9 mouse cellular contexts compared by ENCODE assay signal in genomic region chr4:58082588-58082987, GRCm38 (mm10).
DNase-seq lines count a peak whose midpoint lies in the region; ATAC-seq and TF ChIP-seq lines count a peak whose summit lies in the region.
"Had no signal": no experiment of that assay in that cellular context is flagged by ENCODE, and none has a peak within 500 bp of the region (broad histone marks: within the 10 kb centered on the region; RNA-seq: fewer than 3 reads in every experiment).

No protein-coding gene starts in this region.

- H3K27me3 ChIP-seq in liver, embryonic 13.5 days: no peaks in the 10 kb centered on the region
- H3K27me3 ChIP-seq in neural tube, embryonic 15.5 days (replicated peaks): no peaks in the 10 kb centered on the region
- H3K27me3 ChIP-seq in thymus, adult 2 months (ENCODE audit: control insufficient read depth, insufficient read depth, low read length): no peaks in the 10 kb centered on the region
- H3K27me3 ChIP-seq: embryonic facial prominence, embryonic 13.5 days had no signal

- ATAC-seq in liver, embryonic 13.5 days (ENCODE audit: low read depth): no peak
- ATAC-seq in neural tube, embryonic 15.5 days (ENCODE audit: low FRiP score): 0 out of 2 replicates have a peak, but pooled peaks have one; percentile 33

- no peak overlapping the region for H3K27ac ChIP-seq in liver, embryonic 13.5 days
- no peak overlapping the region for H3K27ac ChIP-seq in neural tube, embryonic 15.5 days (replicated peaks)
- no peak overlapping the region for H3K27ac ChIP-seq in thymus, adult 2 months (ENCODE audit: control insufficient read depth, insufficient read depth, low read length)
- H3K27ac ChIP-seq: embryonic facial prominence, embryonic 13.5 days had no signal

- 11% methylated on average over 5 of the region's 5 CpGs for WGBS in liver, embryonic 13.5 days (ENCODE audit: insufficient replicate concordance)
- 7% methylated on average over 5 of the region's 5 CpGs for WGBS in neural tube, embryonic 15.5 days
- 18% methylated on average over 5 of the region's 5 CpGs for WGBS in thymus, adult 2 months

- H3K36me3 ChIP-seq in liver, embryonic 13.5 days: no peaks in the 10 kb centered on the region
- H3K36me3 ChIP-seq in neural tube, embryonic 15.5 days: no peaks in the 10 kb centered on the region
- no peaks in the 10 kb centered on the region for H3K36me3 ChIP-seq in thymus, adult 2 months (ENCODE audit: control insufficient read depth, insufficient read depth, low read length)

- H3K9me3 ChIP-seq in liver, embryonic 13.5 days (replicated peaks): no peaks in the 10 kb centered on the region
- no peaks in the 10 kb centered on the region for H3K9me3 ChIP-seq in neural tube, embryonic 15.5 days (replicated peaks)
- H3K9me3 ChIP-seq: embryonic facial prominence, embryonic 13.5 days had no signal

- H3K4me2 ChIP-seq in liver, embryonic 13.5 days: no peak overlapping the region
- no peak overlapping the region for H3K4me2 ChIP-seq in neural tube, embryonic 15.5 days
- H3K4me2 ChIP-seq: embryonic facial prominence, embryonic 13.5 days had no signal

- H3K4me1 ChIP-seq in liver, embryonic 13.5 days (replicated peaks): no peaks in the 10 kb centered on the region
- H3K4me1 ChIP-seq in neural tube, embryonic 15.5 days: 0 out of 2 replicates have a peak, but pooled peaks cover 3% of the 10 kb centered on the region
- peaks cover 8% of the 10 kb centered on the region for H3K4me1 ChIP-seq in thymus, adult 2 months (replicated peaks; ENCODE audit: control insufficient read depth, insufficient read depth, low read length)

- H3K4me3 ChIP-seq in liver, embryonic 13.5 days (replicated peaks): no peak overlapping the region
- H3K4me3 ChIP-seq in neural tube, embryonic 15.5 days (replicated peaks): no peak overlapping the region
- no peak overlapping the region for H3K4me3 ChIP-seq in thymus, adult 2 months (ENCODE audit: control insufficient read depth, insufficient read depth, low read length)
- H3K4me3 ChIP-seq: embryonic facial prominence, embryonic 13.5 days had no signal

- no peak overlapping the region for H3K9ac ChIP-seq in liver, embryonic 13.5 days
- no peak overlapping the region for H3K9ac ChIP-seq in neural tube, embryonic 15.5 days (replicated peaks)
- H3K9ac ChIP-seq: embryonic facial prominence, embryonic 13.5 days had no signal

- TF ChIP-seq CTCF in thymus, adult 2 months (IDR thresholded peaks at IDR 0.05; ENCODE audit: borderline replicate concordance, control insufficient read depth, extremely low read depth, insufficient read depth, low read length, poor library complexity): peak; percentile 92

- no peak for TF ChIP-seq POLR2A in thymus, adult 2 months (IDR thresholded peaks at IDR 0.05; ENCODE audit: control insufficient read depth, extremely low read depth, insufficient read depth, low read length, poor library complexity)

- peak; percentile 34 to 60 for DNase-seq in urinary bladder, adult 18-20 months (ENCODE audit: low spot score in 2 of 2)
- DNase-seq in urinary bladder, postnatal 10 days (ENCODE audit: low spot score): no peak
- DNase-seq in cerebellum, adult 9-10 months: peak; percentile 74
- DNase-seq in frontal cortex, postnatal 14 days (ENCODE audit: low spot score in 2 of 2): peak; percentile 18 to 61
- peak; percentile 61 for DNase-seq in kidney, adult 9 months
- DNase-seq in liver, embryonic 13.5 days: peak; percentile 10
- peak; percentile 78 for DNase-seq in thymus, adult 2 months
